Mouse (Mus musculus): ENCODE measurements around the gene Emsy. TPM values are rescaled to one million over a fixed set of nuclear protein-coding genes. Genes with fewer than 3 reads are reported as not detected.

Emsy gene
- total RNA-seq (2023): 93.2 TPM

DNA sequence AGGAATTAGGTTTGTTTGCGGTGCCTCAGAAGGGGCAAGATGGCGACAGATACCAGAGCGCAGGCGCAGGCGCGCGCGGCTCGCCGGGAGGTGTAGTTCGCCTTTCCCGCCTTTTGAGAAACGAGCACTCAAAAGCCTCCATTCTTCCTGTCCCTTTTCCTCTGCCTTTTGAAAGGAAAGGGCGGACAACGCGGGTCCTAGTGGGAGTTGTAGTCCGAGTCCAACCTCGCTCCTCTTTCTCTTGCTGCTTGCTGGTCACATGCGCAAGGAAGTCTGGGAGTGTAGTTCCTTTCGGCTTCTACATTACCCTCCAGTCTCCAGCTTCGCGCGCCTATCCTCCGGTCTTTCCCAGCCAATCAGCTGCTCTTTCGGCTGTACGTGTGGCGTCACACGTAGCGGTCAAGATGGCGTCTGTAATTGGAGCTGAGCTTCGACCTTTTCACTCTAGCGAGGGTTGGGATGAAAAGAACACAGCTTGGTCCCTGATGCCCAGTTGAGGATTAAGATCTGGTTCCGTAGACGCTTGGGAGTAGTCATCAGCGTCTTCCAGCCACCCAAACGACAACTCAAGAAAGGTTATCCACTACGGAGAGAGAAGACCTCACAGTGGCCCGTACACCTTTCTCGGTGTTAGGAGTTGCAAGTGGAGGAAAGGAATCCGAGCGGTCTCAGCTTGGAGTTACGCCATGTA lies at the start of gene Emsy:
Gene Emsy, minus strand, starts transcription at position 253 of the 691 bp plus-strand sequence.

DNA sequence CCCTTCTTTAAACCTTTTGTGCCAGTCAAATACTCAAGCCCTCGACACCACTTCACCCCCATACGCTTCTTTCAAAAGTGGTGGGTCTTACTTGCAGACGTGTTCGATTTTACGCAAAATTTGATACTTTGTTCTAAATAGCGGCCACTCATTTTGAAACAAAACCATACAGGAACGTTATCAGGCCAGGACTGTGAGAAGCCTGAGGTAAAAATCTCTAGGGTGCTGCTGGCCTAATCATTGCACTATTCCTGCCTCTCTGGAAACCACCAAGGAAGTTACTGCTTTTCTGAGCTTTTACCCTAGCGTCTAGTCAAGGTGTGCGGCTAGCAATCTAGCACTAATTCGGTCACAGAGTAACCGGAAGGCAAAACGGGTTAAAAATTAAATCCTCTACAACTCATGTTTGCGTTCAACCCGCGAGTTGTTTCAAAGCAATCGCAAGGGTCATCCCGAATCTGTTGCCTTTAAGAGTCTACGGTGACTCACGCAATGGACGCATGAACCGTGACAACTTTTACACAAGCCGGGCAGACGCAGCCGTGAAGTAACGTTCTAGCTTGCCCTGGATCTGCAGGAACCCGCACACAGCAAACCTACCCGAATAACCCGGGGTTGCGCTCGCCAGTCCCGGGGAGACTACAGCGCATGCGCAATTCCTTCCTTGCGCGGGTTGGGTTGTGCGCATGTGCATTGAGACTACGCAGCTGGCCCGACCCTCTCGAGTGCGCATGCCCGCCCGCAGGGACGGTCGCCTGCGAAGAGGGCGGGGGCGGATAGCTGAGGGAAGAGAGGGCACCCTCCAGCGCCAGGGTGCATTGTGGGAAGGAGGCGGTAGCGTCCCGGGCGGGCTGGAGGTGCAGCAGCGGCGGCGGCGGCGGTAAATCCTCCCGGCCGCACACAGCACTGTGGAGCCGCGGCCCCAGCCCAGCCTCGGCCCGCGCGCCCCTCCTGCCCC lies 46.0 kb upstream of the Emsy start, which contains the start of gene Thap12:
Gene Thap12, plus strand, starts transcription at position 821 of the 958 bp plus-strand sequence.

Other genes starting within 250 kb of the Emsy start
- not detected for gene Gucy2d, start 216.4 kb downstream of the Emsy start, total RNA-seq (2023)
- gene Lrrc32, start 167.5 kb downstream of the Emsy start, total RNA-seq (2023): 0.73 TPM
- 55.3 TPM for gene Thap12, start 46.3 kb upstream of the Emsy start, total RNA-seq (2023)
- gene Wnt11, start 178.3 kb upstream of the Emsy start, total RNA-seq (2023): 0.43 TPM